Mouse (Mus musculus) heart, postnatal 0 days (tissue): Measurements from ENCODE around the gene Zbtb18. TPM values are rescaled to one million over a fixed set of nuclear protein-coding genes. Genes with fewer than 3 reads are reported as not detected.
A peak's percentile ranks its signal among the peaks of the same experiment; 100 is the strongest.

ENCODE experiments used
- ATAC-seq: fragments of 200-750 bp; cut with Nextera tagmentation; 2 replicates; pipeline ENCODE4 v1.8.0; 2017; ENCODE audit warnings: low read depth, moderate number of reproducible peaks, moderate library complexity; ENCODE audit not compliant: insufficient read depth
- DNase-seq: peaks from one replicate; pipeline ENCODE4 v3.0.0-alpha.2; 2016; ENCODE audit warnings: low spot score
- H3K27ac ChIP-seq: fragments of 300-500 bp; sonication (generic); 2 replicates; pipeline ENCODE4 v1.5.1; 2014; ENCODE audit warnings: low read depth, mild to moderate bottlenecking
- H3K27me3 ChIP-seq: fragments of 300-500 bp; sonication (generic); 2 replicates; pipeline ENCODE4 v1.6.1; 2014; ENCODE audit warnings: low read length, mixed read lengths; ENCODE audit not compliant: control insufficient read depth, insufficient read depth
- H3K36me3 ChIP-seq: fragments of 300-500 bp; sonication (generic); replicated peaks from 2 replicates; pipeline ENCODE4 v1.6.1; 2014; ENCODE audit warnings: low read length, mixed read lengths; ENCODE audit not compliant: control insufficient read depth, insufficient read depth
- H3K4me1 ChIP-seq: fragments of 300-500 bp; sonication (generic); 2 replicates; pipeline ENCODE4 v1.6.1; 2014; ENCODE audit warnings: antibody characterized with exemption; ENCODE audit not compliant: control insufficient read depth, insufficient read depth
- H3K4me2 ChIP-seq: fragments of 300-500 bp; sonication (generic); 2 replicates; pipeline ENCODE4 v1.6.1; 2014; ENCODE audit warnings: low read depth, mild to moderate bottlenecking, low read length, moderate library complexity
- H3K4me3 ChIP-seq: fragments of 300-500 bp; sonication (generic); 2 replicates; pipeline ENCODE4 v1.5.1; 2014; ENCODE audit warnings: low read depth, low read length
- H3K9ac ChIP-seq: fragments of 300-500 bp; sonication (generic); replicated peaks from 2 replicates; pipeline ENCODE4 v1.6.1; 2014; ENCODE audit warnings: low read depth, low read length, mixed read lengths
- H3K9me3 ChIP-seq: fragments of 300-500 bp; sonication (generic); replicated peaks from 2 replicates; pipeline ENCODE4 v1.6.1; 2016; ENCODE audit warnings: low read length; ENCODE audit not compliant: control insufficient read depth
- CTCF ChIP-seq: IDR thresholded peaks from 2 replicates; pipeline ENCODE4 v1.5.1; 2016; ENCODE audit warnings: antibody characterized with exemption, control low read depth, low read depth
- EP300 ChIP-seq: IDR thresholded peaks from 2 replicates; pipeline ENCODE4 v1.6.1; 2016; ENCODE audit warnings: antibody characterized with exemption, low read depth
- WGBS: fragments of 180-500 bp; shearing (Covaris S2); extraction: QIAGEN DNeasy Blood & Tissue Kit; methylation state at CpG from one replicate; pipeline ENCODE4 v1.1.7; 2014; 5-methylcytosine and 5-hydroxymethylcytosine counted together
- polyA plus RNA-seq: library from polyadenylated mRNA; unstranded; fragments of >200 nt; fragmentation: Nextera tagmentation; extraction: Ambion mirVana; gene quantifications from 2 replicates; pipeline ENCODE4 v1.2.1, GENCODE M21; 2015
- total RNA-seq: library from RNA; depleted of rRNA; stranded (reverse); fragments of >200 nt; gene quantifications from 2 replicates; pipeline ENCODE4 v1.2.3, GENCODE M21; 2014; ENCODE audit warnings: low replicate concordance

Gene Zbtb18
- total and polyA plus RNA-seq, 2 experiments from 2014 or later = 1.7 to 15.2 TPM

DNA sequence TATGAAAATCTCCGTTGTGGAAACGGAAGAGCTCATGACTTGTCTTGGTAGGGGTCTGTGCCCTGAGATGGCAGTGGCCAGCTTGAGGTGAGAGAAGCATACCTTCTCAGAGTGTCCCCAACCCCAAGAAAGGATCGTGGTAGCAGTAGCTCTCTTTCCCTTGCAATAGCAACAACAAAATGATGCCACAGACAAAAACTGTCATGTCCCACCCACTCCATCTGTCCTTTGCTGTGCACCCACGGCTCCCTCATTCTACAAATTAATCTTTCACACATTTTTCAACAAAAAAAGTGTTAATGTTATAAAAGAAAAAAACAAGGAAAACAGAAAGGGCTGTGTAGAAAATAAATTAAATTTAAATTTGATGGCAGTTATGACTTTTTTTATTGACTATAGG, 13.1 kb upstream of the Zbtb18 start:
- H3K9ac ChIP-seq = no peak overlapping the region
- WGBS = 73% methylated on average over 4 of the region's 4 CpGs
- TF ChIP-seq CTCF (no peak), EP300 (no peak)
- no peak overlapping the region for H3K4me3 ChIP-seq
- H3K9me3 ChIP-seq = no peaks in the 10 kb centered on the region
- no peaks in the 10 kb centered on the region for H3K36me3 ChIP-seq
- DNase-seq (no peak), ATAC-seq (no peak)
- H3K4me1 ChIP-seq = no peaks in the 10 kb centered on the region
- no peak overlapping the region for H3K4me2 ChIP-seq
- H3K27me3 ChIP-seq = no peaks in the 10 kb centered on the region
- no peak overlapping the region for H3K27ac ChIP-seq

GRCm38 (mm10) chr1:177440411-177440810, 1.7 kb upstream of the Zbtb18 start:
- ATAC-seq = no peak
- H3K36me3 ChIP-seq = no peaks in the 10 kb centered on the region
- TF ChIP-seq EP300 (no peak), CTCF (no peak)
- no peaks in the 10 kb centered on the region for H3K27me3 ChIP-seq
- H3K4me2 ChIP-seq = peak overlapping the region; percentile 83
- no peaks in the 10 kb centered on the region for H3K9me3 ChIP-seq
- no peak overlapping the region for H3K27ac ChIP-seq
- 5% methylated on average over 2 of the region's 2 CpGs for WGBS
- no peak overlapping the region for H3K9ac ChIP-seq
- H3K4me1 ChIP-seq = peaks cover 11% of the 10 kb centered on the region
- no peak overlapping the region for H3K4me3 ChIP-seq
- no peak for DNase-seq

- DNase-seq (peak; percentile 25), ATAC-seq (no peak)
- under 1% methylated on average over 6 of the region's 6 CpGs for WGBS
Observed at GRCm38 (mm10) chr1:177440981-177441491, 1.1 kb upstream of the Zbtb18 start.

GRCm38 (mm10) chr1:177441492-177442195, 507 bp upstream of the Zbtb18 start:
- peaks cover 16% of the 10 kb centered on the region for H3K4me1 ChIP-seq
- peak; percentile 99 for DNase-seq
- H3K4me3 ChIP-seq = peak overlapping the region; percentile 92
- no peaks in the 10 kb centered on the region for H3K36me3 ChIP-seq
- under 1% methylated on average over 85 of the region's 87 CpGs for WGBS
- TF ChIP-seq EP300 = 0 out of 2 replicates have a peak, but pooled peaks have one; percentile 37
- 0 out of 2 replicates have a peak, but pooled peaks have one; percentile 9 for TF ChIP-seq CTCF
- H3K9me3 ChIP-seq = no peaks in the 10 kb centered on the region
- peak overlapping the region; percentile 99 for H3K27ac ChIP-seq
- H3K9ac ChIP-seq = peak overlapping the region; percentile 76
- ATAC-seq = peak; percentile 97
- peak overlapping the region; percentile 83 for H3K4me2 ChIP-seq
- no peaks in the 10 kb centered on the region for H3K27me3 ChIP-seq

More at GRCm38 (mm10) chr1:177440981-177441491, 1.1 kb upstream of the Zbtb18 start:
- peak overlapping the region; percentile 83 for H3K4me2 ChIP-seq
- no peaks in the 10 kb centered on the region for H3K27me3 ChIP-seq
- no peaks in the 10 kb centered on the region for H3K9me3 ChIP-seq
- H3K9ac ChIP-seq = peak overlapping the region; percentile 76
- H3K4me3 ChIP-seq = peak overlapping the region; percentile 92
- H3K4me1 ChIP-seq = peaks cover 16% of the 10 kb centered on the region
- H3K36me3 ChIP-seq = no peaks in the 10 kb centered on the region
- peak overlapping the region; percentile 99 for H3K27ac ChIP-seq
- TF ChIP-seq EP300 = no peak
- no peak for TF ChIP-seq CTCF

- no peaks in the 10 kb centered on the region for H3K9me3 ChIP-seq
- TF ChIP-seq CTCF (no peak), EP300 (no peak)
- H3K27me3 ChIP-seq = no peaks in the 10 kb centered on the region
- peak overlapping the region; percentile 97 for H3K4me2 ChIP-seq
- peak overlapping the region; percentile 87 for H3K9ac ChIP-seq
- WGBS = 2% methylated on average over 53 of the region's 62 CpGs
- peaks cover 16% of the 10 kb centered on the region for H3K4me1 ChIP-seq
- H3K4me3 ChIP-seq = peak overlapping the region; percentile 84
- no peak for ATAC-seq
- H3K36me3 ChIP-seq = peaks cover 12% of the 10 kb centered on the region
- peak overlapping the region; percentile 96 for H3K27ac ChIP-seq
- DNase-seq = peak; percentile 8
Observed at GRCm38 (mm10) chr1:177442821-177443723, 921 bp downstream of the Zbtb18 start.
